Mouse (Mus musculus): ENCODE data around the gene Aoc2.
A peak's percentile ranks its signal among the peaks of the same experiment; 100 is the strongest.
"Not testable (repeated sequence)": the region's sequence is repeated elsewhere in the genome, so short reads cannot be mapped to it uniquely, and the experiment has no call there.

Aoc2 gene

DNA sequence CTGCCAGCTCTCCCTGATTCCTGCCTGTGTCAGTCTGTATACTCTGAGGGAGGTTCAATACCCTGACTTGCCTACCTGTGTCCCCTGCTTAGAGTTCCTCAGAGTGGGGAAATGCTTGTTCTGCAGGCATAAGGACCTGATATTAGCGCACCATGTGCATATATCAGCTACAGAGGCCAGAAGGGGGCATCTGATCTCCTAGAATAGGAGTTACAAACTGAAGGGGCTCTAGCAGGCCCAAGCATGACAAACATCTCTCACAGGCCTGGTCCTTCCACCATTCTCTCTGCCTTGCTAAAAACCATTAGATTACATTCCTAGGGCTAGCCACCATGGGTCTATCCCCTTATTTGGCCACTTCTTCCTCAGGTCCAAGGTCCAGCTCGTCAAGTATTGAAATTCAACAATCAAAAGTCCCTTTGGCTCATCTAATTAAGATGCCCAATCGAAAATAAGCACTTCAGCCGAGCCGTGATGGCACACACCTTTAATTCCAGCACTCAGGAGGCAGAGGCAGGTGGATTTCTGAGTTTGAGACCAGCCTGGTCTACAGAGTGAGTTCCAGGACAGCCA is 29.7 kb downstream of the Aoc2 start:
- peak in 1 of 2 experiments; percentile 22 for DNase-seq (ENCODE audit: low spot score in 2 of 2)

GRCm38 (mm10) chr11:101355916-101356315 is 31.1 kb downstream of the Aoc2 start:
- no peak for DNase-seq (ENCODE audit: low spot score in 2 of 2)

DNA sequence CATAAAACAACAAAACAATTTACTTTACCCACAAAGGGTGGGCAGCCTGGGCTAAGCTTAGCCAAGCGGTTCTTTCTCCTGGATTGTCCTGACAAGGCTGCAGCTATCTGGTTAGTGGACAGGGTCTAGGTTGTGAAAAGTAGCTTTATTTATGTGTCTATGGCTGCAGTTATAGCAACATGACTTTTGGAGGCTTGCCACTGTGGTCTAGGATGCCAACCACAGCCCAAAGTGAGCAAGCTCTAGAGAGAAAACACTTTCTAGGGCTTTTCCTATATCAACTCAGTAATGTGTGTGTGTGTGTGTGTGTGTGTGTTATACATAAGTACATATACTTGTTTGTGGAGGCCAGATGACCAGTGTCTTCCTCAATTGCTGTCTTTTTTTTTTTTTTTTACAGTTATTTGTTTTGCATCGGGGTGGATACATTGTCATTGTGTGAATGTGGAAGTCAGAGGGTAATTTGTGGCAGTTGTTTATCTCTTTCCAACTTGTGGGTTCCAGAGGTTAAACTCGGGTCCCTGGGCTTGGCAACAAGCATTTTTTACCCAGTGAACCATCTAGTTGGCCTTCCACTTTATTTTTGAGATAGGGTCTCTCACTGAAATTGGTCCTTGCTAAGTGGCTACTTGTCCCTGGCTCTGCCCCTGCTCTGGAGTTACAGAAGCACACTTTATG is 32.8 kb downstream of the Aoc2 start:
- no peak for DNase-seq (ENCODE audit: low spot score in 2 of 2)

- DNase-seq (ENCODE audit: low spot score in 2 of 2): no peak
Measured at GRCm38 (mm10) chr11:101359776-101360175, 34.9 kb downstream of the Aoc2 start.

GRCm38 (mm10) chr11:101360651-101361113 is 35.8 kb downstream of the Aoc2 start:
- peak; percentile 22 to 38 for DNase-seq (ENCODE audit: low spot score in 2 of 2)

DNA sequence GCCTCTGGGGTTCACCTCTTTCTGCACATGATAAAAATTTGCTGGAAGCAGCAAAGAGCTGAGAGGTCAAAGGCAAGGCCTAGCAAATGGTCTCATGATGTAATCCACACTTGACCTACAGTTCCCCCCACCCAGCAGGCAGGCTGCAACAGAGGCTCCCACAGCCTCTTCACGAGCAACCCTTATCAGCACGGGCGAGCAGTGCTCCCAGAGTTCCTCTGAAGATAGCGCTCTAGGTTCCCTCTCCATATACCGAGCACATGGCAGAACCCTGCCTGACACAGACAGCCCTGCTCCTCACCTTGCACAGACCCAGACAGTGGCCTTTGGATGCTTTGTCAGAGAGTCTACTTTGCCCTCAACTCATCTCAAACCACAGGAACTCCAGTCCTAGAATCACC is 39.7 kb downstream of the Aoc2 start:
- DNase-seq (ENCODE audit: low spot score in 2 of 2): no peak

GRCm38 (mm10) chr11:101367326-101367935 is 42.6 kb downstream of the Aoc2 start, which contains the start of gene G6pc:
Gene G6pc, plus strand, starts transcription at chr11:101367561.
- DNase-seq (ENCODE audit: low spot score in 2 of 2): no peak

GRCm38 (mm10) chr11:101370141-101370540 is 45.3 kb downstream of the Aoc2 start:
- no peak for DNase-seq (ENCODE audit: low spot score in 2 of 2)

DNA sequence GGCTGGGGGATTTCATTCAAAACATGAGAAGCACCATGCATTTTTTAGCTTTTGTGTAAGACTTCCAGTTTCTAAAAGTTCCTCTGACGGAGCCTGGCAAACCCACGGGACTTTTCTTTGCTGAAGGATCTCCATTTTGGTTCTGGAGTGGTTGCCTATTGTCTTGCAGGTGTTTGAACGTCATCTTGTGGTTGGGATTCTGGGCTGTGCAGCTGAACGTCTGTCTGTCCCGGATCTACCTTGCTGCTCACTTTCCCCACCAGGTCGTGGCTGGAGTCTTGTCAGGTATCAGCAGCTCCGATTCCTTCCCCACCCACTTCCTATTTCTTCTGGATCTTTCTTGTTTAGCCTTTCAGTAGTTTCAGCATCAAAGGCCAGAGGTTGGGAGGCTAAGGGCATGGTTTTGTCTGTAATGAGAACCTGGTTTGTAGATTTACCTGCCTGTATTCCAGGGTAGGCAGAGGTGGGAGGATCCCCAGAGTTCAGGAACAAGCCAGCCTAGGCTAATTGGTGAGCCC is 49.6 kb downstream of the Aoc2 start:
- DNase-seq (ENCODE audit: low spot score in 2 of 2): no peak

DNA sequence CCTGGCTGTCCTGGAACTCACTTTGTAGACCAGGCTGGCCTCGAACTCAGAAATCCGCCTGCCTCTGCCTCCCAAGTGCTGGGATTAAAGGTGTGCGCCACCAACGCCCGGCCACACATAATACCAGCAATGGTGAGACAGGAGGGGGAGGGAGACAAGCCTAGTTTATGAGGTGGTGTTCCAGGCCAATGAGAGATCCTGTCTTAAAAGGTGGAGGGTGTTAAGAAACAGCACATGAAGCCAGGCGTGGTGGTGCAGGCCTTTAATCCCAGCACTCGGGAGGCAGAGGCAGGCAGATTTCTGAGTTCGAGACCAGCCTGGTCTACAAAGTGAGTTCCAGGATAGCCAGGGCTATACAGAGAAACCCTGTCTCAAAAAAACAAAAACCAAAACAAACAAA is 53.3 kb downstream of the Aoc2 start:
- not testable (repeated sequence) for DNase-seq (ENCODE audit: low spot score in 2 of 2)

- no peak for DNase-seq (ENCODE audit: low spot score in 2 of 2)
Measured at GRCm38 (mm10) chr11:101378926-101379325, 54.1 kb downstream of the Aoc2 start.

Measured in thymus, postnatal 10 days (tissue).